Mouse (Mus musculus) kidney, adult 11 months (tissue): ENCODE results near the gene Olfr1153.

ENCODE experiments used
- DNase-seq: peaks from one replicate; pipeline ENCODE4 v3.0.0; 2022

The Olfr1153 gene

DNA sequence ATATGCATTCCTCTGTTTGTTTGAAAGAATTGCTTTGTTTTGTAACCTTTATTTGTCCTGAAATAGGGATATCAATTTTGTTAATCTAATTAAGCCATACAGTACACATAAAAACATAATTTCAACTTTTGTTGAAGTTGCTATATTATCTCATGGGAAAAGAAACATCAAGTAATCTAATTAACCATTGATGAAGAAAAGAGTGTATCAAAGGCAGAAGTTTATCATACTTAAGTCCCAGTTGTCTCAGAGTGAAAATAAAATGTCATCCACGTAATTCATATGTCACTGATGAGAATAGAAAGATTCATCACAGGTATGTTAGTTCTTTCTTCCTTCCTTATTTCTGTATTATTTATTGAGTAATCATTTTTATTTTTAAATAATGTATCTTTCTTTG is at the start of gene Olfr1153:
Gene Olfr1153, plus strand, starts transcription at position 301 of the 400 bp plus-strand sequence.
- DNase-seq: no peak

DNA sequence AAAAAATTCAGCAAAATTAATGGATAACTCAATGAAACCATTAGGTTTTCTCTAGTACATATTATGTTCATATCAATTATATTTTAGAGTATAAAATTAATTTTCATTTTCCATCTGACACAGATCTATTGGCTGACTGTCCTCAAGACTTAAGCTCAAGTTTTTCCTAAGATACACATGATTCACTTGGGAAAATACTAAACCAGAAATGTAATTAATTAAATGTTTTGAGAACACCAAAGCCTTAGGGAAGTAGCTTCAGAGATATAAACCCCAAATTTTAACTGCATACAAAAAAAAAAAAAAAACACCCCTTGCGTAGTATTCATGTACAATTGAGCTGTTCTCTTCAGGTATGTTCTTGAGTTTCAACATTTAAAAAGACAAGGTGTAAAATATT is 39.2 kb upstream of the Olfr1153 start, which contains the start of gene Olfr1151:
Gene Olfr1151, plus strand, starts transcription at position 301 of the 400 bp plus-strand sequence.
- DNase-seq: no peak

DNA sequence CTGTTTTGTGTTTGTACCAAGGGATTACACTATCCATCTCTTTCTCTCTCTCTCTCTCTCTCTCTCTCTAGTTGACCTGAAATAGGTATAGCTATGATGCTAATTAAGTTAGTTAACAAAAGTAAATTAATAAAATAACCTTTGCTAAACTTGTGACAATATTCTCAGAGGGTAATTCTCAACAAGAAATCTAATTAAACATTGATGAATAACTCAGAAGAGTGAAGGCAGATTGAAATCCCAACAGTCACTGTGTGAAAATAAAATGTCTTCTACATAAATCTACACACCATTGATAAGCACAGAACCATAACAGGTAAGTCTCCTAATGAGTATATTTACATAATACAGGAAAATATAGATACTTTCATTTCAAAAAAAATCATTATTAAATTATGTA is 28.6 kb upstream of the Olfr1153 start, which contains the start of gene Olfr1152:
Gene Olfr1152, plus strand, starts transcription at position 301 of the 400 bp plus-strand sequence.
- DNase-seq: no peak

DNA sequence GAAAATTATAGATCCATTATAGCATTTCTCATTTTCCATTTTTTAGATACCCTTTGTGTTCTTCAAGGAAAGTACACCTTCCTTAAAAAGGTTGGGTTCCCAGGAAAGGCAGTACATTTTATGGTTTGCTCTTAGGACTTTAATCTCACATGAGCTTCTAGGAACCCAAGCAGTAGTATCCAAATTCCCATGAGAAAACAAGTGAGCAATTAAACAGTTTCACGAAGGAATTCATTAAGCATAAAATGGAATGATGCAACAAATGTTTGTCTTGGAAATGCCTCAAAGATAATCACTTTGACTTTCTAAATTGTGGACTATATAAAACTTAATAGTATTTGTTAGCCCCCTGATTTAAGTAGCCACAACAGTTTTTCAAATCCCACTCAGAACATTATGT is 10.3 kb downstream of the Olfr1153 start, which contains the start of gene Olfr1154:
Gene Olfr1154, minus strand, starts transcription at position 101 of the 400 bp plus-strand sequence.
- DNase-seq: no peak

DNA sequence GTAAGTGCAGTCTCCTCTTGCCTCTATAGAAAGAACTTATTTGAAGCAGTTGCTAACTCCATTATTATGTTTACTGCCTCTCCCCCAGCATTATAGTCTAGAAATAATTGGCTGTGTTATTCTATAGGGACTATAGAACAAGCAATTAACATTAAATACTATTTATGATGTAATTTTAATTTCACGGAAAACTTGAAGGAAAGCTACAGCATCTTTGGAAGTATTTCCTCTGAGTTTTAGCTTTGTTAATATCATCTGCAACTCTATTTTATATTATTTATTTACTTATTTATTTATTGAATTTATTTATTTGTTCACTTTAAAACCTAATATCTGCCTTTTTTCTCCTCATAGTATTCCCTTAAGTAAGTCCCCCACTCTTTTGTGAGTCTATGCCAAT is 50.3 kb downstream of the Olfr1153 start, which contains the start of gene Olfr1155:
Gene Olfr1155, minus strand, starts transcription at position 101 of the 400 bp plus-strand sequence.
- DNase-seq: no peak
